Mouse (Mus musculus): ENCODE measurements around the gene Actbl2.

The Actbl2 gene

GRCm38 (mm10) chr13:111254713-111255112, at the start of gene Actbl2:
Gene Actbl2 (plus strand): TSS chr13:111255013.
- no peak for DNase-seq

DNA sequence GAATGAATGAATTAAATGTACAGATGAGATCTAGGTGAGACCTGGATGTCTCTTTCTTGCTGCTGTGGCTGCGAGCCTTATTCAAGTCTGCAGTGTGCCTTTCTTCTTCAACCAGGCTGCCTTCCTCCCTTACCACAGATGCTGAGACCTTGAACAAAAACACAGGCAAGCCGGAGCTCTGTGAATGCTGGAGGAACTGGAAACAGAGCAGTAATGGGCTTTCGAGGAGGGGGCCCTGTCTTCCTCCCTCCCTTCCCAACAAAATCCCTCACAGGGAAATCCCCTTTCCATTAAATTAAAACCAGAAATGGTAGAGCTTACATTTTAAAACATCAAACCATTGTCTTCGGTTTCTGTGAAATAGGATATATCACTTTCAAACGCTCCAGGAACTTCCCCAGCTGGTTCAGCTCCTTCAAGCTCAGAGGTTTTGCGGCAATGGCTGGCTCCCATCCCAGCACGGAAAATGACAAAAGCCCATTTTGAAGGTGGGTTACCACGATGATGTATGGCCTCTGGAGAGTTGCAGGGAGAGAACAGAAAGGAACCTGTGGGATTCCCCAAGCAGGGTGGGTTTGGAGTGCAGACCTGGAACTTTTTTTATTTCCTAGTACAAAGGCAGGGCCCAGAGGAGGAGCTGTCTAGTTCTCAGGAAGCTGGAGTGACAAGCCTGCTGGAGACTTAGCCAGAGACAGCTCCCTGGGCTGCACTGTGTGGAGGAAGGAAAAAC, 44.0 kb upstream of the Actbl2 start:
- DNase-seq: no peak

DNA sequence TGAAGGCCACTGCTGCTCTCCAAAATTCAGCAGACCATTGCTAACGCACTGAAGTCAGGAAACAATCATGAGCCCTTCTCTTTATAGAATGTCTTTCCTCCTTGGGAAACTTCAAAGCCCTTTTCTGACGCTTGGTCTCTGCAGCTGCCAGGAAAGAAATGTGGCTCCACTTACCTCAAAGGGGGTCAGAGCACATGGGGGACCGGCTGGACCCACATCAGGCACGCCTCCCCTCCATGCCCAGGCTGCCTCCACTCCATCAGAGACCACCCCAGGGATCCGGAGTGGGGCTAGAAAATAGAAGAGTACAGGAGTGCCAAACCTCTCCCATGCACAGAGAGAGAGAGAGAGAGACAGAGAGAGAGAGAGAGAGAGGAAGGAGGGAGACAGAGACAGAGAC, 26.0 kb upstream of the Actbl2 start:
- DNase-seq: no peak

DNA sequence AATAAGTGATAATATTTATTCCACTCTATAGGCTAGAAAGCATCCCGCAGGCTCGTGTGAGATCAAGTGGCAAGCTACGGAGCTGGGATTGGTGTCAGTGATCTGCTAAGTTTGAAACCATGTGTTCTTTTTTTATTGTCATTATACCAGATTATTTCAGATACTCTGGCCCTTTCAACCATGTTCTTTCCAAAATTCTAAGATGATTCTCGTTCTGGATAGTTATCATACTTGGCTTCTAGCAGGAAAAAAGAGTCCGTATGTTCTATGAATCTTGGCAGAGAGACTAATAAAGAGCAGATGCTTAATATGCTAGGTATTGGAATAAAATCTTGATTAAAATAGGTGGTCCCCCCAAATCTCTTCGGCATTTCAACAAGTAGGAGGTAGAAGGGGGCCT, 25.3 kb upstream of the Actbl2 start:
- DNase-seq: no peak

DNA sequence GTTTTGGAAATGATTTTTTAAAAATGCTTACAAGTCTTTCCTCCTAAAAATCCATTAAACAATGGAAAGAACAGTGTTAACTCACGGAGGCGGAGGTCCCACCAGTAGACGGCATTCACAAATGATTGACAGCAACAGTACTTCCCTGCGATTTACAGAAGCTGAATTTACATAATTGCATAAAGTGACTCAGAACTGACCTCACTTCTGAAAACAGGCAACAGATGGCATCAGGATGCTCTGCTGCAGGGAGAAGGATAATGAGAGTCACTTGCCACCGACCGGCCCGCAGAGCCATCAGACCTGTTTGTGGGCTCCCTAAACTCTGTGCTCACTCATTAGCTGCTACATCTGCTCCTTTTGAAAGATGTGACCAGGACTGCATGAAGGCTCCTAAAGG, 22.4 kb upstream of the Actbl2 start:
- DNase-seq: peak; percentile 16 to 26

DNA sequence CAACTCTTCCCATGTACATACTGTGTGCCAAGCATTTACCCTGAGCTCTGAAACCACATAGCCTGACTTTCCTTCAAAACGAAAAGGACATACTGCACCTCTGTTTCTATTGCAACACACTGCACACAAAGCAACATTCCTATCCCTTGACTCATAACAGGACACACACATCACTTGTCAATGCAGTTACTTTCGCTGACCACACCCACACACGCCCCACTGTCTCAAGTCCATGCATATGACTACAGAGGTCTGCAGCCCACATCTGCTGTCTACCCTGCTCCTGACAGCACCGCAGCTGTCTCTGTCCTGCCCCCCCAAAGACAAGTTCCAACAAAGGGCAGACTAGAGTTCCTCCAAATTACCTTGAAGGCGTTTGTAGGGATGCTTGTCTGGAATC, 21.5 kb upstream of the Actbl2 start:
- no peak for DNase-seq

DNA sequence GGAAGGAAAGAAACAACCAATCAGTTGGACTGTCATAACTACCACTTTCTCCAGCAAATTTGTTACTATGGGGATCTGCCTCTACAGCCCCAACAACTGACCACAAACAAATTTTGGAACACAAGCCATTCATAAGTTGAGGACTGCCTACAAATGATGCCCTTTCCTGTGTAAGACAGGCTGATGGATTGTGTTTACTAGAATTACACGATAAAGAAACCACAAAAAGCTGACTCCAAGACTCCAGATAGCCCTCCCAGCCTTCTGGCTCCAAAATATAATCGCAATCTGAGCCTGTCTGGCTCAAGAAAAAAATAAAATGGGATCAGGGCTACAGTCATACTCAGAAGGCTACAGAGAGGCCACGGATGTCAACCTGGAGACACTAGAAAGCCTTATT, 20.2 kb upstream of the Actbl2 start:
- DNase-seq: no peak

DNA sequence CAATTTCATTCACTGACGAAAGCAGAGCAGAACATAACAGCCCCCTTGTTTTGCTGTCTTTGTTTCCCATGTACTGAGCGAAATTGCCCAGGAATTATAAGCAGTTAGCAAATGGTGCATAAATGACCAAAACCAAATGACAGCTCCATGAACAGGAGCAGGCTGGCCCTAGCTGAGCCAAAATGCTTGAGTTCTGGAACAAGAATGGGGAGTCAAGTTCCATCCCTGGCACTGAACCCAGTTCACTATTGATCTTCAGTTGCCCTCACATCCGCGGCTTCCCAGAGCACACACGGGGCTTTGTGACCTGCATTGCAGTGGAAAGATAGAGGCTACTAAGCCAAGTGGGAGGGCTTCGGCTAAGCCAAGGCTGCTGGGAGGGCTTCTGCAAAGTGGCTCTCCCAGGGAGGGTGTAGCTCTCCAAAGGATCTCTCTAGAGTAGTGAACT, 19.1 kb upstream of the Actbl2 start:
- DNase-seq: peak; percentile 60 to 65

GRCm38 (mm10) chr13:111236461-111236864, 18.4 kb upstream of the Actbl2 start:
- DNase-seq: no peak

- DNase-seq: peak in 1 of 2 experiments; percentile 14
Measured at GRCm38 (mm10) chr13:111237296-111237695, 17.5 kb upstream of the Actbl2 start.

DNA sequence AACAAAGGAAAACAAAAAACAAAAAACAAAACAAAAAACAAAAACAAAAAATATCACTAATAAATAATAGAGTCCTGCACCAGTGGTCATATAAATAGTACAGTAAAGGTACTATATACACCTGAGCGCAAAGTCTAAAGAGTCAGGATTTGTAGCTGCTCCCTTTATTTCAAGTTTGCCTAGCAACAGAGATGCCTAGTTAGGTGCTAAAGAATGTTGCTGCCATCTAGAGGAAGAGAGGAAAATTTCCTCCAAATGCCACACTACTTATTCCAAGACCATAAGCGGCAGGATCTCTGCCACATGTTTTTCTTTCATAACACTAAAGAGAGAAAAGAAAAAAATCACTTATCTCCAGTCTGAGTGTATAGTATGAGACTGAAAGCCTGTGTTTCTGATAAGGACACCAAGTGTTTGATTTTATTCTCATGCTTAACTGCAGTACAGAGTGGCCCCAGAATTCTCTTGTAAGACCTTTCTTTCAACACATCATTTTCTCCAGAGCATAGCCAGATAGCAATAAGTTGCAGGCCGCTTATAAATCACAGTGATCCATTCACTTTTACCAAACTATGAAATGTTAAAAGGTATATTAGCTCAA, 16.8 kb upstream of the Actbl2 start:
- DNase-seq: peak; percentile 19 to 57

- DNase-seq: no peak
Measured at GRCm38 (mm10) chr13:111251106-111251505, 3.7 kb upstream of the Actbl2 start.

- DNase-seq: no peak
Measured at GRCm38 (mm10) chr13:111251795-111252194, 3.0 kb upstream of the Actbl2 start.

DNA sequence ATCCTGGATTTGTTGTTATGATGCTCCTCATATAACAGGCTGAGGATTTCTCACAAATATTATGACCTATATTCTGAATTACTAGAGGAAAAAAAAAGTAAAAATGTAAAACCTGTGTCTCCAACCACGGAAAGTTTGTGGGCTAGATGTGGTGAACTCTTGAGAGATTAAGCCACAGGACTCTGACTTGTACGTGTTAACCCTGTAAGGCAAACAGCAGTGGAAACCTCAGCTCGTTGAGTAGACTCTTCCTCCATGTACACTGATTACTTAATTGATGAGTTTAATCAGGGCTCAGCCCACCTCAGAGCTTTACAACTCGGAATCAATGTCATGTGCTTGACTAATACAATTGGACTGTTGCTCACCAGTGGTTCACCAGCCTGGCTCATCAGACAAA, 3.2 kb downstream of the Actbl2 start:
- no peak for DNase-seq

DNA sequence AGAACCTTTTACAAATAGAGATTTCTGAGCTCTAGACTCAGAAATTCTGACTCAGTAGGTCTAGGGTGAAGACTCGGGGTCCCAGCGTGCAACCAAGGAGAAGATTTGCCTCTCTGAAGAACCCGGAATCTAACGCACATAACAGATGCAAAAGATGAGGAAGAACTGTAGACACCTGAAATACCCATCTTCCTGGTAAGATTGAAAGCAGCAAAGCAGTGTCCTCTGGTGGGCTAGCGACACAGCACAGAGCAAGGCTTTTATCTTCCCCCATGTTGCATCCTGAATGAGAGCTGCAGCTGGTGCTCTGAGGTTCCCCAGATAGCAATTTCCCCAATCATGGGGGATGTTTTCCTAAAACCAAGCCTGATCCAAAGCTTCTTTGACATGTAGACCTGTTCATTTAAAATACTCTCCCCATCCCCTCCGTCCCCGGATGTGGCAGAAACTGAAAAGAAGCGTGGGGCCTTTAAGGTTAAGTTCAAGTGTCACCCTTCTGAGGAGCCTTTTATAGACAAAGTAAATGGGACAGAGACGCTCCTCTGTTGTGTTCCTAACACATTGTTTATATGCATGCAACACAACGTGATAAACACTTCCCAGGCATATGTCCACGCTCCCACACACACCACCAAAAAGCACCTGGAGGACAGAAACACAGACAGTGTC, 3.7 kb downstream of the Actbl2 start:
- DNase-seq: no peak

- DNase-seq: no peak
Measured at GRCm38 (mm10) chr13:111259093-111259491, 4.3 kb downstream of the Actbl2 start.

DNA sequence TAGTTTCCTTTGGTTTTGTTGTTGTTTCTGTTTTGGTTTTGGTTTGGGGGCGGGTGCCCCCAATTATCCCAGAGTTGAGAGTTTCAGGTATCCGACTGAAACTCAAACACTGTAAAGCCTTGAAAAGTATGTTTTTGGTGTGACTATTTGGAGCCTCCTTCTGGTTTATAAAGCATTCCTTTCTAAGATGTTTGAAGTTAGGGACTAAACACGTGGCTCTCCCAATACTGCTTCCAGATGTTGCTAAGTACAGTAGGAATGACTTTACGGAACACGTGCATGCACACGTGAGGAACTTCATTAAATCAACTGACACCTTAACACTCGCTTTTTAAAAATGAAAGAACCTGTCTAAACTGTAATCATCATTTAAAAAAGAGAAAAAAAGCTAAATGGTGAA, 4.9 kb downstream of the Actbl2 start:
- DNase-seq: no peak

- DNase-seq: no peak
Measured at GRCm38 (mm10) chr13:111263186-111263585, 8.4 kb downstream of the Actbl2 start.

- no peak for DNase-seq
Measured at GRCm38 (mm10) chr13:111263758-111264157, 8.9 kb downstream of the Actbl2 start.

DNA sequence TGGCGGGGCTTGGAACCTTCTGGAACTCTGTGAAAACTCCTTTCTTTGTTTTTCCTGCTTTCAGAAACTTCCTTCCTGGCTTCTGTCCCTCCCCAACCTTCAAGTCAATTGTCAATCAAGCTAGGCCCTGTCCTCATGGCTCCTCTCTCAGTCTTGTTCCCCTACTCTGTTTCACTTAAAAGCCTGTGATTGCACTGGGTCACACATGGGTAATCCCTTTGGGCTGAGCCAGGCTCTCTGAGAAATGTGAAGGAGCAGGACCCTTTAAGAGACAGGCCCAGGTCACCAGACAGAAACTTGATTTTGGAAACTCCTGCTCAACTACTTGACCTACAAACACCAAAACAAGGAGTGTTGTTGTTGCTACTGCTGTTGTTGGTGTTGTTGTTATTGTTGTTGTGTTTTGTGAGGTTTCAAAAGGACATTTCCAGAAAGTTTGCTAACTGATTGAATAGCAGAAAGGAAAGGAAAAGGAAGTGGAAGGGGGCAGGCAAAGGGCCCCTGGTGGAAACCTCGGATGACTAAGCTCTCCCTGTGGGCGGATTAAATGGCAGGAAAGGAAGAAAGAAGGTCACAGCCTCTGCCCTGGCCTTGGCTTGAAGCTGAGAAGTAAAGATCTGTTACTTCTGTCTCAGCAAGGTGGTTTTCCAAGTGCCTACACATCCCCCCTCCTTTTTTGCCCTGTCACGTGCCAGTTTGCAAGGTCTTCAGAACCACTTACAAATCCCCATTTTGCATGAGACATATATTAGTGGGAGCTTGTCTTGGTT, 10.6 kb downstream of the Actbl2 start:
- no peak for DNase-seq

GRCm38 (mm10) chr13:111266855-111267254, 12.0 kb downstream of the Actbl2 start:
- no peak for DNase-seq

GRCm38 (mm10) chr13:111268992-111269391, 14.2 kb downstream of the Actbl2 start:
- no peak for DNase-seq

GRCm38 (mm10) chr13:111269789-111270335, 15.0 kb downstream of the Actbl2 start:
- no peak for DNase-seq

All from cerebellum, postnatal 10 days (tissue).